Mouse (Mus musculus) embryo, embryonic 10 days (tissue): ENCODE results near the gene Pard6a.
A peak's percentile ranks its signal among the peaks of the same experiment; 100 is the strongest.

Source experiments
- DNase-seq: peaks from one replicate; pipeline ENCODE4 v3.0.0-alpha.2; 2015; ENCODE audit warnings: low spot score

The Pard6a gene

GRCm38 (mm10) chr8:105700966-105701824, at the start of gene Pard6a, which contains the start of gene Acd:
Gene Pard6a, plus strand, starts transcription at chr8:105701148.
Gene Acd, minus strand, starts transcription at chr8:105701102.
- peak; percentile 98 for DNase-seq

- DNase-seq, result no peak
Measured at GRCm38 (mm10) chr8:105657641-105658040, 43.3 kb upstream of the Pard6a start.

GRCm38 (mm10) chr8:105661167-105661566, 39.8 kb upstream of the Pard6a start:
- peak; percentile 60 for DNase-seq

GRCm38 (mm10) chr8:105677891-105678290, 23.1 kb upstream of the Pard6a start:
- no peak for DNase-seq

- no peak for DNase-seq
Measured at GRCm38 (mm10) chr8:105685325-105685724, 15.6 kb upstream of the Pard6a start.

GRCm38 (mm10) chr8:105685796-105686308, 15.1 kb upstream of the Pard6a start, which contains the start of gene Carmil2:
Gene Carmil2, plus strand, starts transcription at chr8:105686274.
- peak; percentile 50 for DNase-seq

- DNase-seq, result no peak
Measured at GRCm38 (mm10) chr8:105686551-105686950, 14.4 kb upstream of the Pard6a start.

GRCm38 (mm10) chr8:105687512-105687911, 13.4 kb upstream of the Pard6a start:
- no peak for DNase-seq

- DNase-seq, result no peak
Measured at GRCm38 (mm10) chr8:105688242-105688752, 12.7 kb upstream of the Pard6a start.

GRCm38 (mm10) chr8:105689256-105689982, 11.5 kb upstream of the Pard6a start:
- DNase-seq, result no peak

GRCm38 (mm10) chr8:105689983-105690360, 11.0 kb upstream of the Pard6a start:
- no peak for DNase-seq

- DNase-seq, result no peak
Measured at GRCm38 (mm10) chr8:105690978-105691377, 10.0 kb upstream of the Pard6a start.

GRCm38 (mm10) chr8:105692449-105693182, 8.3 kb upstream of the Pard6a start:
- no peak for DNase-seq

- DNase-seq, result peak; percentile 56
Measured at GRCm38 (mm10) chr8:105693648-105694047, 7.3 kb upstream of the Pard6a start.

GRCm38 (mm10) chr8:105694051-105694799, 6.7 kb upstream of the Pard6a start:
- DNase-seq, result no peak

GRCm38 (mm10) chr8:105695080-105695780, 5.7 kb upstream of the Pard6a start:
- no peak for DNase-seq

GRCm38 (mm10) chr8:105697196-105697780, 3.7 kb upstream of the Pard6a start:
- no peak for DNase-seq

- DNase-seq, result no peak
Measured at GRCm38 (mm10) chr8:105698734-105699133, 2.2 kb upstream of the Pard6a start.

- DNase-seq, result no peak
Measured at GRCm38 (mm10) chr8:105699488-105700215, 1.3 kb upstream of the Pard6a start.
